Mouse (Mus musculus) midbrain, embryonic 13.5 days (tissue): Measurements from ENCODE around the gene 4933428M09Rik. TPM values are rescaled to one million over a fixed set of nuclear protein-coding genes. Genes with fewer than 3 reads are reported as not detected.
"Not testable (repeated sequence)": the region's sequence is repeated elsewhere in the genome, so short reads cannot be mapped to it uniquely, and the experiment has no call there.

Source experiments
- ATAC-seq: fragments of 200-750 bp; cut with Nextera tagmentation; 2 replicates; pipeline ENCODE4 v1.8.0; 2017; ENCODE audit warnings: mild to moderate bottlenecking, moderate TSS enrichment, moderate library complexity
- H3K27ac ChIP-seq: fragments of 300-500 bp; sonication (generic); 2 replicates; pipeline ENCODE4 v1.5.1; 2015; ENCODE audit warnings: inconsistent platforms, mild to moderate bottlenecking, moderate library complexity
- H3K27me3 ChIP-seq: fragments of 300-500 bp; sonication (generic); 2 replicates; pipeline ENCODE4 v1.6.1; 2015; ENCODE audit warnings: mild to moderate bottlenecking, inconsistent platforms
- H3K36me3 ChIP-seq: fragments of 300-500 bp; sonication (generic); 2 replicates; pipeline ENCODE4 v1.6.1; 2015; ENCODE audit warnings: mild to moderate bottlenecking, inconsistent platforms
- H3K4me1 ChIP-seq: fragments of 300-500 bp; sonication (generic); replicated peaks from 2 replicates; pipeline ENCODE4 v1.6.1; 2015; ENCODE audit warnings: inconsistent platforms
- H3K4me2 ChIP-seq: fragments of 300-500 bp; sonication (generic); replicated peaks from 2 replicates; pipeline ENCODE4 v1.6.1; 2015; ENCODE audit warnings: moderate library complexity, mild to moderate bottlenecking, inconsistent platforms
- H3K4me3 ChIP-seq: fragments of 300-500 bp; sonication (generic); replicated peaks from 2 replicates; pipeline ENCODE4 v1.5.1; 2015; ENCODE audit warnings: mild to moderate bottlenecking, inconsistent platforms
- H3K9ac ChIP-seq: fragments of 300-500 bp; sonication (generic); replicated peaks from 2 replicates; pipeline ENCODE4 v1.6.1; 2015; ENCODE audit warnings: mild to moderate bottlenecking, inconsistent platforms
- H3K9me3 ChIP-seq: fragments of 300-500 bp; sonication (generic); 2 replicates; pipeline ENCODE4 v1.6.1; 2016; ENCODE audit warnings: mild to moderate bottlenecking, inconsistent platforms
- WGBS: fragments of 180-500 bp; shearing (Covaris S2); methylation state at CpG from one replicate; pipeline ENCODE4 v1.1.7; 2015; 5-methylcytosine and 5-hydroxymethylcytosine counted together
- polyA plus RNA-seq: library from polyadenylated mRNA; unstranded; fragments of >200 nt; fragmentation: Nextera tagmentation; extraction: Ambion mirVana; gene quantifications from 2 replicates; pipeline ENCODE4 v1.2.1, GENCODE M21; 2015

4933428M09Rik gene
- polyA plus RNA-seq = not detected in 2 replicates

DNA sequence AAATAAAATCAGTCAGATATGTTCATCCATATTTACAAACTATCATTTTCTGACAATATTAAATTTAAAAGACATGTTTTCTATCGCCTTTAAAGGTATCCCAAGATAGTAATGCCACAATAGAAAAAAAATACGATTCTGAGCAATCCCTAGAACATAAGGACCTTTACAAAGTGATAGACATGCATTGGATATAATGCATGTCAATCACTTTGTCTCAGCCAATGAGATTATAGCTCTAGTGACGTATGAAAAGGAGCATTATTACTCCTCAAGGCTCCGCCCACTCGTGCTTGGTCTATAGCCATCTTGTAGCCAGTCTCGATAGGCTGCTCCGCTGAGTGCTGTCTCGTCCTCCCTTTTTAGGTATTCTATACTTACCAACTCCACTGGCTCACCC, at the start of gene 4933428M09Rik:
TSS of gene 4933428M09Rik (plus strand) at position 301 of the 400 bp plus-strand sequence.
- no peaks in the 10 kb centered on the region for H3K27me3 ChIP-seq
- no peaks in the 10 kb centered on the region for H3K9me3 ChIP-seq
- ATAC-seq = no peak
- H3K27ac ChIP-seq = no peak within 1 kb of the TSS
- no peak within 1 kb of the TSS for H3K4me3 ChIP-seq
- H3K36me3 ChIP-seq = no peaks in the 10 kb centered on the region
- no peak within 1 kb of the TSS for H3K4me2 ChIP-seq
- no peaks in the 10 kb centered on the region for H3K4me1 ChIP-seq
- WGBS = 86% methylated on average over 8 of the region's 8 CpGs
- no peak within 1 kb of the TSS for H3K9ac ChIP-seq

DNA sequence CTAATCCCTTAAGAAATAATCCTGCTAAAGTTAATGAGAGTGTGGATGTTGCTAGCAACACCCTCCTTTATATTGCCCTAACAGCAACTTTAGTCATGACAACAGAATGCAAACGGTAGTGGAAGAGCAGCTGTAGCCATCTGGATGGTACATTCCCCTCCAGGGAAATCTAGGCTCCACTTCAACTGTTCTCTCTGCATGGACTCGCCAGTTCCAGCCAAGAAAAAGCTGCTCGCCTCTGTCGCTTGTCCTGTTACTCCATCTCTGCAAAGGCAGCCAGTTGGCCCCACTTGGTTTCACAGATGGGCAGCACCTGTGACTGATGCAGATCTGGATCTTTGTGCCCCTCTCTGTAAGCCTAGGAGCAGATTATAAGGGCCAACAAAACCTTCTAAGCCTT, 45.0 kb upstream of the 4933428M09Rik start:
- Histone ChIP-seq H3K27me3 (peaks cover 3% of the 10 kb centered on the region; the same call in 1 of the 2 replicates), H3K4me2 (no peak overlapping the region), H3K9ac (no peak overlapping the region), H3K4me3 (no peak overlapping the region), H3K4me1 (no peaks in the 10 kb centered on the region), H3K9me3 (no peaks in the 10 kb centered on the region), H3K27ac (no peak overlapping the region), H3K36me3 (no peaks in the 10 kb centered on the region)
- WGBS = 53% methylated on average over 4 of the region's 4 CpGs
- no peak for ATAC-seq

DNA sequence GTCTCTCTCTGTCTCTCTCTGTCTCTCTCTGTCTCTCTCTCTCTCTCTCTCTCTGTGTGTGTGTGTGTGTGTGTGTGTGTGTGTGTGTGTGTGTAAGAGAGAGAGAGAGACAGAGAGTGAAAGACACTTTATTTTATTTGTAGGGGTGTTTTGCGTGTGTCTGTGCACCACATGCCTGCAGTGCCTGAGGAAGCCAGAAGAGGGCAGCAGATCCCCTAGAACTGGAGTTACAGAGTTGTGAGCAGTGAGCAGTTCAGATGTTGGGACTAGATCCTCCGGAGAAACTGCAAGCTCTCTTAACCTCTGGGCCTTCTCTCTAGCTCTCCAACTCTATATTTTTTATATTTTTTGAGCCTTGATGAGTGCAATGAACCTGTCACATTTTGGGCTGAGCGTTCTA, 12.5 kb downstream of the 4933428M09Rik start:
- not testable (repeated sequence) for H3K9ac ChIP-seq, H3K27ac ChIP-seq, H3K9me3 ChIP-seq, H3K4me3 ChIP-seq, ATAC-seq, H3K27me3 ChIP-seq, H3K4me1 ChIP-seq, H3K4me2 ChIP-seq, H3K36me3 ChIP-seq
- WGBS = 91% methylated on average over 3 of the region's 3 CpGs

DNA sequence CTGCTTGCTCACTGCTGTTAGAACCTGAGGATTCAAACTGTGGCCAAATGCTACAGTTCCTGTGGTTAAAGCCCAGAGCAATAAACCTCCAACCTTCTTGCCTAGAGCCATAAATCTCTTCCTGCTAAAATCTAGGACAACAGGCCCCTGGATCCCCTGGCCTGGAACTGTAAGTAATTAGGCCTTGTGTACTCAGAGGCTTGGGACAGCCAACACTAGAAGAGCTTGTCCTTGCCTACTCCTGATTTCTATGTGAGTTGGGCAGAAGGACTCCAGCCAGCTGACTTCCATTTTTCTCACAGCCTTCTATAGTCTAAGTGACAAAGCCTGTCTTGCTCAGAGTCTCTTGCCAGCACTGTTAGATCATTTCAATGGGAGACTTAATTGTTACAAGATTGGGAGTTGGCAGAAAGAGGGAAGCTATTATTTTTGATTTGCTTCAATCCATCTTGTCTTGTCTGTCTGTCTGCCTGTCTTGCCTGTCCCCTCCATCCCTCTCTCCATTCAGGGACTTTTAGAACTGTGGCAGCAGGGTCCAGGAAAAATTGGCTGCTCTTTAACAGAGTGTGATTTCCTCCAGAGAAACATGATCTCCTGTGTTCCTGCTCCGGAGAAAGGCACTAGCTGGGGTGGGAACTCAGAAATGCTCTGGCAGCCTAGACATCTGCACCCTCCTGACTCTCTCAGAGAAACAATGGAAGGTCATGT, 15.7 kb downstream of the 4933428M09Rik start:
- no peak overlapping the region for H3K4me2 ChIP-seq
- H3K4me3 ChIP-seq = no peak overlapping the region
- no peak overlapping the region for H3K27ac ChIP-seq
- H3K4me1 ChIP-seq = no peaks in the 10 kb centered on the region
- H3K9ac ChIP-seq = no peak overlapping the region
- H3K36me3 ChIP-seq = no peaks in the 10 kb centered on the region
- H3K9me3 ChIP-seq = no peaks in the 10 kb centered on the region
- ATAC-seq = no peak
- 57% methylated on average over 1 of the region's 1 CpGs for WGBS
- H3K27me3 ChIP-seq = no peaks in the 10 kb centered on the region

DNA sequence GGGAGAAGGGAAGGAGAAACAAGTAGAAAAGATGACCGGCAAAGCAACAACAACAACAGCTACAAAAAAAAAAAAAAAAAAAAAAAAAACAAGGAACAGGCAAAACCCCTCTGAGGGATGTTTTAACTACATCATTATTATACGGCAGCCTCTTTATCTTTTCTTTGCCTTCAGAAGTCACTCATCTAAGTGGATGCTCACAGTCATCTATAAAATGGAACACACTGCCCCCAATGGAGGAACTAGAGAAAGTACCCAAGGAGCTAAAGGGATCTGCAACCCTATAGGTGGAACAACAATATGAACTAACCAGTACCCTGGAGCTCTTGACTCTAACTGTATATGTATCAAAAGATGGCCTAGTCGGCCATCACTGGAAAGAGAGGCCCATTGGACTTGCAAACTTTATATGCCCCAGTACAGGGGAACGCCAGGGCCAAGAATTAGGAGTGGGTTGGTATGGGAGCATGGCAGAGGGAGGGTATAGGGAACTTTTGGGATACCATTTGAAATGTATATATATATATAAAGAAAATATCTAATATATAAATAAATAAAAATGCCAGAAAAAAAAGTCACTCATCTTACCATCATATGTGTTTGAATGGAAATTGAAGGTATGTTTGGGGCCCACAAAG, 30.3 kb downstream of the 4933428M09Rik start:
- WGBS = 84% methylated on average over 4 of the region's 4 CpGs
- Histone ChIP-seq H3K4me2 (peak overlapping the region; percentile 55), H3K4me3 (peak overlapping the region; percentile 40; the same call in 1 of the 2 replicates)
- H3K27ac ChIP-seq, H3K9me3 ChIP-seq, H3K4me1 ChIP-seq, H3K27me3 ChIP-seq, H3K36me3 ChIP-seq, H3K9ac ChIP-seq: not testable (repeated sequence)
- ATAC-seq = peak; percentile 60

DNA sequence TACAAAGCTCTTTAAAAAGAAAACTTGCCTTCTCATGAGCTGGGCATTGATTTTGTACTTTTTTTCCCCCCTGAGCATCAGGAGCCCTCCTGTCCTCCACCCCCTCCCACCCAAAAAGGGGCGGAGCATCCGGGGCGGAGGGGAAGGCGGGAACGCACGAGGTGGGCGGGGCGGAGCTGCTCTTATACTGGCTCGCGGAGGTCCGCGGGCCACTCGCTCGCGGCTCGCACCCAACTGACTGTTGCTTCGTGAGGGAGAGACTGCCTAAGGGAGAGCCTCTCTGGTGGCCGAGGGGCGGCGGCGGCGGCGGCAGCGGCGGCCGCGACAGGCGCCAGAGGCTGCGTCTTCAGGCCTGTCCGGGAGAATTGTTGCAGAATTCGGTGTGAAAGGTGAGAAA, 30.8 kb downstream of the 4933428M09Rik start, which contains the start of gene Mum1l1:
TSS of gene Mum1l1 (plus strand) at position 214 of the 397 bp plus-strand sequence.
- H3K9me3 ChIP-seq = no peaks in the 10 kb centered on the region
- WGBS = 23% methylated on average over 26 of the region's 31 CpGs
- peak within 1 kb of the TSS; percentile 55 for H3K4me2 ChIP-seq
- no peak within 1 kb of the TSS; the same call in 1 of the 2 replicates for H3K9ac ChIP-seq
- peak; percentile 92 for ATAC-seq
- H3K4me3 ChIP-seq = peak within 1 kb of the TSS; percentile 40
- no peaks in the 10 kb centered on the region for H3K36me3 ChIP-seq
- H3K27ac ChIP-seq = no peak within 1 kb of the TSS
- H3K4me1 ChIP-seq = no peaks in the 10 kb centered on the region
- H3K27me3 ChIP-seq = peaks cover 13% of the 10 kb centered on the region; the same call in 1 of the 2 replicates

DNA sequence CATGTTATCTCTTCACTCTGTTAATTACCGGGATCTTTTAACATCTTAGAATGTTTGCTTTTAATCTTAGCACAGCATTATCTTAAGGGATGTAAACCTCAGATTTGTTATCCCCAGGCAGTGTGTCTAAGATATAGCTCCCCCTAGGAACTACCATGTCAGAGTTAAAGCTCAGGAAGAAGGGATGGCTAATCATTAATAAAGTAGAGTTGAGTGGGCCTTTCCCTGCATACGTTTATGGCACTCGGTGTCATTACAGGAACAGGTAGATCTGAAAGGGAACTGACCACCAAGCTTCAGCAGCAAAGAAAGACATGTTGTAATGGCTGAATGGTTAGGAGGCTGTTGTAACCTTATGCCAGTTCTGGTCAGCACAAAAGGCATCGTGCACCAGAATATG, 35.7 kb downstream of the 4933428M09Rik start:
- H3K9me3 ChIP-seq = no peaks in the 10 kb centered on the region
- no peak for ATAC-seq
- 78% methylated on average over 4 of the region's 4 CpGs for WGBS
- no peak overlapping the region for H3K4me3 ChIP-seq
- H3K27ac ChIP-seq = no peak overlapping the region
- H3K4me1 ChIP-seq = no peaks in the 10 kb centered on the region
- H3K4me2 ChIP-seq = no peak overlapping the region
- no peak overlapping the region for H3K9ac ChIP-seq
- no peaks in the 10 kb centered on the region for H3K36me3 ChIP-seq
- peaks cover 13% of the 10 kb centered on the region; the same call in 1 of the 2 replicates for H3K27me3 ChIP-seq

DNA sequence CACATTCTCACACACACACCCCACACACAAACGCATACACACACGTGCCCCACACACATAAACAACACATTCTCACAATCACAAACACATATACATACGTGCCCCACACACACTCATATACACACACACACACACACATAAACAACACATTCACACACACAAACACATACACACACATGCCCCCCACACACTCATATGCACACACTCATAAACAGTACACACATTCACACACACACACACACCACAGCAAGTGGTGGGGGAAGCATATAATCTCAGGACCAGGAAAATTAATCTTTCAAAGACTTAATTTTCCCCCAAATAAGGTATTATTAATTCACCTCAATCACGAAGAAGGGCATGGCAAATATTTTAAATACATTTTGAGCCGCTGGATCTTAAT, 37.4 kb downstream of the 4933428M09Rik start:
- Histone ChIP-seq H3K36me3 (no peaks in the 10 kb centered on the region), H3K4me3 (no peak overlapping the region; the same call in 1 of the 2 replicates), H3K27ac (no peak overlapping the region), H3K4me2 (peak overlapping the region; percentile 55), H3K27me3 (peaks cover 9% of the 10 kb centered on the region; the same call in 1 of the 2 replicates), H3K9me3 (no peaks in the 10 kb centered on the region), H3K9ac (no peak overlapping the region), H3K4me1 (no peaks in the 10 kb centered on the region)
- WGBS = 69% methylated on average over 5 of the region's 5 CpGs
- ATAC-seq = peak; percentile 49; the same call in 1 of the 2 replicates

DNA sequence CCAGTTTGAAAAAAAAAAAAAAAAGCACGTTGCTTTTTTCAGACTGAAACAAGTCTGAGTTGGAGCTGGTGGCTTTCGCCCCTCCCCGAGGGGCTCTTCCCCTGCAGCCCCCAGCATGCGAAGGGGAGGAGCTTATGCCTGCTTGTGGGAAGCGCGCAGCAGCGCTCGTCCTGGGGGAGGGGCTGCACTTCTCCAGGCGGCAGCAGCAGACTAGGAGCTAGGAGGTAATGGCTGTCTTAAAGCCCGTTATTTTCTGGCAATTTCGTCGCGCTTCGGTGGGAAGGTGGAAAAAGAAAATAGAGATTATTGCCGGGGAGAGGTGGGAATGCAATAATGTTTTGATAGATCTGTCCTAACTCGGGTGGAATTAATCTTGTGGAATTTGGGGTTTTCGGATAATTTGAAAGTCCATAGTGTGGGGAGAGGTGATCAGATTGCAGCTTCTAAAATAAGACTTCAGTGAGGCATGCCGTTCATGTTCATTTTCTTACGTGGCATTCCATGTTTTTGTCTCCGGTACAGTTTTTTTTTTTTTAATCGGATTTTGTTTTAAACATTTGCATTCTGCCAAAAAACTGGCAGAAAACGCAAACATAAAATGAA, 38.1 kb downstream of the 4933428M09Rik start:
- 22% methylated on average over 22 of the region's 22 CpGs for WGBS
- Histone ChIP-seq H3K4me1 (no peaks in the 10 kb centered on the region), H3K27me3 (peaks cover 7% of the 10 kb centered on the region; the same call in 1 of the 2 replicates), H3K27ac (no peak overlapping the region), H3K36me3 (no peaks in the 10 kb centered on the region), H3K9ac (peak overlapping the region; percentile 39; the same call in 1 of the 2 replicates), H3K9me3 (no peaks in the 10 kb centered on the region), H3K4me2 (peak overlapping the region; percentile 55), H3K4me3 (peak overlapping the region; percentile 41)
- peak; percentile 96 for ATAC-seq

DNA sequence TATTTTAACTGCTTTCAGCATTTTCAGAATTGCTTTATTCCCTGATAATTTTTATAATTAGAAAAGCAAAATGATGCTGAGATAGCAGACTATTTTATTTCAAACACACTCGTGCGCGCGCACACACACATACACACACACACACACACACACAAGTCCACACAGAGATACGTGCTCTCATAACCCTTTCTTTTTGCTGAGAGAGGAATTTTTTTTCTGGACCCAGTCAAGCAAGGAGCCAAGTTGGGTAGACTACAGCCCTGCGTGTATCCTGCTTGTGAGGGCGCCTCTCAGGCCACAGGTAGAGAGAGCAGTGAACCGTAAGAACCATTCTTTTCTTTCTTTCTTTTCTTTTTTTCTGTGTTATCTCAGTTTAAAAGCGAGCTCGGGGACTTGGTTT, 38.7 kb downstream of the 4933428M09Rik start:
- Histone ChIP-seq H3K9ac (no peak overlapping the region), H3K9me3 (no peaks in the 10 kb centered on the region), H3K27me3 (peaks cover 7% of the 10 kb centered on the region; the same call in 1 of the 2 replicates), H3K27ac (no peak overlapping the region), H3K4me3 (peak overlapping the region; percentile 41), H3K4me2 (peak overlapping the region; percentile 55), H3K4me1 (no peaks in the 10 kb centered on the region), H3K36me3 (no peaks in the 10 kb centered on the region)
- ATAC-seq = no peak
- 48% methylated on average over 10 of the region's 10 CpGs for WGBS

DNA sequence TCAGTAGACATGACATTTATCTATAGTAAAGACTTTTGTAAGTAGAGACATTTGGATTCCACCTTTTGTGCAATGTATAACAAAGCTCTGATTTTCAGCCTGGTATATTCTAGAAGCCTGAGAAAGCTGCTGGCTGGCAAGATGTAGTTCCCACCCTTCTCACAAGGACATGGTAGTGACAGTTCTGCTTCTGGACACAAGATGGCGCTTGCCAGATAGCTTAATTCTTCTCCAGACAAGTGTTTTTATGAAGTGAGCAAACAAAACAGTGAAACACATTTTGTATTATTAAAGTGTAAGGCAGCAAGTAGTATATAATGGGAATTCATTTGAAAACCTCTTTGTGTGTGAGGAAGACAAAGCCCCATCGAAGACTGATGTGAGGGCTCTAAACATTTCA, 40.0 kb downstream of the 4933428M09Rik start:
- Histone ChIP-seq H3K27me3 (peaks cover 4% of the 10 kb centered on the region; the same call in 1 of the 2 replicates), H3K4me3 (no peak overlapping the region), H3K9me3 (no peaks in the 10 kb centered on the region), H3K4me1 (no peaks in the 10 kb centered on the region), H3K36me3 (no peaks in the 10 kb centered on the region), H3K4me2 (no peak overlapping the region), H3K9ac (no peak overlapping the region), H3K27ac (no peak overlapping the region)
- ATAC-seq = no peak
- 28% methylated on average over 2 of the region's 2 CpGs for WGBS

DNA sequence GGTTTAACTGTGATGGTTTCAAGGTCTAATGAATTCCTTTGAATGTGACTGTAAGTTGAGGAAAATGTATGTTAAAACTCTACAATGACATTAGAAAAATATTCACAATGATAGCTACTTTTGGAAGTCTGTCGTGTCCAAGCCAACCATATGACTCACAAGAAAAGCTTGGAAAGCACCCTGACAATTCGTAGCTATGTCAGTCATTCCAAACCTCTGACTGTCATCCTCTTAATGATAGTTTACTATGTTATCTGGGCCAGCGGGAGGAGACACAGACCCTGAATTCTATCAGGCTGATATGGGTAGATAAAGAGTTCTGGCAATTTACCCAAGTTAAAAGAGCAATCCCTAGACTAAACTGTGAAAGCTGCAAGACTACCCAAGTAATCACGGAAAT, 41.8 kb downstream of the 4933428M09Rik start:
- H3K4me3 ChIP-seq = no peak overlapping the region
- no peak overlapping the region for H3K9ac ChIP-seq
- no peaks in the 10 kb centered on the region for H3K36me3 ChIP-seq
- WGBS = 89% methylated on average over 4 of the region's 4 CpGs
- no peak overlapping the region for H3K4me2 ChIP-seq
- no peaks in the 10 kb centered on the region for H3K4me1 ChIP-seq
- H3K9me3 ChIP-seq = no peaks in the 10 kb centered on the region
- no peaks in the 10 kb centered on the region; the same call in 1 of the 2 replicates for H3K27me3 ChIP-seq
- H3K27ac ChIP-seq = no peak overlapping the region
- ATAC-seq = no peak
